Mouse (Mus musculus): Measurements from ENCODE around the gene Fam216a. TPM values are rescaled to one million over a fixed set of nuclear protein-coding genes. Genes with fewer than 3 reads are reported as not detected.
"Not testable (repeated sequence)": the region's sequence is repeated elsewhere in the genome, so short reads cannot be mapped to it uniquely, and the experiment has no call there.

Fam216a gene
- polyA plus RNA-seq (2015; fragmentation: Nextera tagmentation; extraction: Ambion mirVana): 132 and 140 TPM in 2 replicates

GRCm38 (mm10) chr5:122372192-122372769, at the start of gene Fam216a:
TSS of gene Fam216a (minus strand) at chr5:122372364.
- peaks cover 17% of the 10 kb centered on the region for H3K36me3 ChIP-seq (ENCODE audit: control insufficient read depth, insufficient read depth, low read length)
- no peaks in the 10 kb centered on the region for H3K9me3 ChIP-seq (ENCODE audit: control insufficient read depth, low read length)
- peak within 1 kb of the TSS; percentile 93 for H3K9ac ChIP-seq (ENCODE audit: low read depth, low read length)
- no peaks in the 10 kb centered on the region for H3K27me3 ChIP-seq (replicated peaks; ENCODE audit: control insufficient read depth, insufficient read depth, low read length)
- peak; percentile 96 for ATAC-seq
- under 1% methylated on average over 53 of the region's 53 CpGs for WGBS
- H3K4me3 ChIP-seq (ENCODE audit: low read length): peak within 1 kb of the TSS; percentile 84
- H3K4me2 ChIP-seq (ENCODE audit: low read length): peak within 1 kb of the TSS; percentile 87
- peaks cover 18% of the 10 kb centered on the region for H3K4me1 ChIP-seq (ENCODE audit: control insufficient read depth, insufficient read depth, low read depth, low read length)
- peak within 1 kb of the TSS; percentile 95 for H3K27ac ChIP-seq (ENCODE audit: low read depth, low read length)

- Histone ChIP-seq H3K27me3 (replicated peaks; ENCODE audit: control insufficient read depth, insufficient read depth, low read length) (no peaks in the 10 kb centered on the region), H3K27ac (ENCODE audit: low read depth, low read length) (peak within 1 kb of the TSS; percentile 95), H3K4me3 (ENCODE audit: low read length) (peak within 1 kb of the TSS; percentile 96), H3K36me3 (ENCODE audit: control insufficient read depth, insufficient read depth, low read length) (no peaks in the 10 kb centered on the region), H3K4me1 (ENCODE audit: control insufficient read depth, insufficient read depth, low read depth, low read length) (peaks cover 12% of the 10 kb centered on the region), H3K9ac (ENCODE audit: low read depth, low read length) (peak within 1 kb of the TSS; percentile 94), H3K9me3 (ENCODE audit: control insufficient read depth, low read length) (no peaks in the 10 kb centered on the region), H3K4me2 (ENCODE audit: low read length) (peak within 1 kb of the TSS; percentile 74)
- WGBS: 19% methylated on average over 17 of the region's 17 CpGs
- ATAC-seq: peak; percentile 66
Observed at GRCm38 (mm10) chr5:122421271-122422068, 49.3 kb upstream of the Fam216a start, which contains the start of gene Anapc7. TSS of gene Anapc7 (plus strand) at chr5:122421693.

- H3K4me1 ChIP-seq (ENCODE audit: control insufficient read depth, insufficient read depth, low read depth, low read length): peaks cover 12% of the 10 kb centered on the region
- not testable (repeated sequence) for H3K9ac ChIP-seq (ENCODE audit: low read depth, low read length); H3K27ac ChIP-seq (ENCODE audit: low read depth, low read length); H3K9me3 ChIP-seq (ENCODE audit: control insufficient read depth, low read length); H3K36me3 ChIP-seq (ENCODE audit: control insufficient read depth, insufficient read depth, low read length); ATAC-seq; H3K4me3 ChIP-seq (ENCODE audit: low read length); H3K27me3 ChIP-seq (replicated peaks; ENCODE audit: control insufficient read depth, insufficient read depth, low read length); H3K4me2 ChIP-seq (ENCODE audit: low read length)
- 73% methylated on average over 4 of the region's 4 CpGs for WGBS
Observed at GRCm38 (mm10) chr5:122420676-122421075, 48.5 kb upstream of the Fam216a start.

- 87% methylated on average over 12 of the region's 12 CpGs for WGBS
- H3K4me3 ChIP-seq (ENCODE audit: low read length): no peak overlapping the region
Observed at GRCm38 (mm10) chr5:122415465-122415864, 43.3 kb upstream of the Fam216a start.

GRCm38 (mm10) chr5:122414351-122414750, 42.2 kb upstream of the Fam216a start:
- Histone ChIP-seq H3K9me3 (ENCODE audit: control insufficient read depth, low read length) (no peaks in the 10 kb centered on the region), H3K27me3 (replicated peaks; ENCODE audit: control insufficient read depth, insufficient read depth, low read length) (no peaks in the 10 kb centered on the region), H3K27ac (ENCODE audit: low read depth, low read length) (no peak overlapping the region), H3K4me2 (ENCODE audit: low read length) (no peak overlapping the region), H3K4me3 (ENCODE audit: low read length) (no peak overlapping the region), H3K4me1 (ENCODE audit: control insufficient read depth, insufficient read depth, low read depth, low read length) (no peaks in the 10 kb centered on the region), H3K9ac (ENCODE audit: low read depth, low read length) (no peak overlapping the region), H3K36me3 (ENCODE audit: control insufficient read depth, insufficient read depth, low read length) (peaks cover 7% of the 10 kb centered on the region)
- WGBS: 91% methylated on average over 5 of the region's 5 CpGs
- no peak for ATAC-seq

More at GRCm38 (mm10) chr5:122415465-122415864, 43.3 kb upstream of the Fam216a start:
- ATAC-seq: no peak
- Histone ChIP-seq H3K9ac (ENCODE audit: low read depth, low read length) (no peak overlapping the region), H3K9me3 (ENCODE audit: control insufficient read depth, low read length) (no peaks in the 10 kb centered on the region), H3K27ac (ENCODE audit: low read depth, low read length) (no peak overlapping the region), H3K4me1 (ENCODE audit: control insufficient read depth, insufficient read depth, low read depth, low read length) (no peaks in the 10 kb centered on the region), H3K4me2 (ENCODE audit: low read length) (no peak overlapping the region), H3K36me3 (ENCODE audit: control insufficient read depth, insufficient read depth, low read length) (no peaks in the 10 kb centered on the region; the same call in 1 of the 2 replicates), H3K27me3 (replicated peaks; ENCODE audit: control insufficient read depth, insufficient read depth, low read length) (no peaks in the 10 kb centered on the region)

GRCm38 (mm10) chr5:122412826-122413225, 40.7 kb upstream of the Fam216a start:
- Histone ChIP-seq H3K27me3 (replicated peaks; ENCODE audit: control insufficient read depth, insufficient read depth, low read length) (no peaks in the 10 kb centered on the region), H3K27ac (ENCODE audit: low read depth, low read length) (no peak overlapping the region), H3K4me1 (ENCODE audit: control insufficient read depth, insufficient read depth, low read depth, low read length) (no peaks in the 10 kb centered on the region), H3K9ac (ENCODE audit: low read depth, low read length) (no peak overlapping the region), H3K4me2 (ENCODE audit: low read length) (no peak overlapping the region), H3K4me3 (ENCODE audit: low read length) (no peak overlapping the region), H3K36me3 (ENCODE audit: control insufficient read depth, insufficient read depth, low read length) (peaks cover 7% of the 10 kb centered on the region), H3K9me3 (ENCODE audit: control insufficient read depth, low read length) (no peaks in the 10 kb centered on the region)
- ATAC-seq: no peak
- WGBS: 57% methylated on average over 6 of the region's 6 CpGs

GRCm38 (mm10) chr5:122411892-122412291, 39.7 kb upstream of the Fam216a start:
- H3K9ac ChIP-seq (ENCODE audit: low read depth, low read length): no peak overlapping the region
- no peaks in the 10 kb centered on the region for H3K9me3 ChIP-seq (ENCODE audit: control insufficient read depth, low read length)
- no peak overlapping the region for H3K4me3 ChIP-seq (ENCODE audit: low read length)
- ATAC-seq: no peak
- H3K4me1 ChIP-seq (ENCODE audit: control insufficient read depth, insufficient read depth, low read depth, low read length): no peaks in the 10 kb centered on the region
- H3K36me3 ChIP-seq (ENCODE audit: control insufficient read depth, insufficient read depth, low read length): peaks cover 12% of the 10 kb centered on the region
- H3K4me2 ChIP-seq (ENCODE audit: low read length): no peak overlapping the region
- 88% methylated on average over 5 of the region's 5 CpGs for WGBS
- H3K27me3 ChIP-seq (replicated peaks; ENCODE audit: control insufficient read depth, insufficient read depth, low read length): no peaks in the 10 kb centered on the region
- H3K27ac ChIP-seq (ENCODE audit: low read depth, low read length): no peak overlapping the region

GRCm38 (mm10) chr5:122409692-122410645, 37.8 kb upstream of the Fam216a start:
- Histone ChIP-seq H3K27ac (ENCODE audit: low read depth, low read length) (no peak overlapping the region), H3K9me3 (ENCODE audit: control insufficient read depth, low read length) (no peaks in the 10 kb centered on the region), H3K4me3 (ENCODE audit: low read length) (no peak overlapping the region), H3K27me3 (replicated peaks; ENCODE audit: control insufficient read depth, insufficient read depth, low read length) (no peaks in the 10 kb centered on the region), H3K4me1 (ENCODE audit: control insufficient read depth, insufficient read depth, low read depth, low read length) (no peaks in the 10 kb centered on the region), H3K36me3 (ENCODE audit: control insufficient read depth, insufficient read depth, low read length) (peaks cover 26% of the 10 kb centered on the region), H3K4me2 (ENCODE audit: low read length) (no peak overlapping the region), H3K9ac (ENCODE audit: low read depth, low read length) (no peak overlapping the region)
- no peak for ATAC-seq
- 84% methylated on average over 19 of the region's 19 CpGs for WGBS

All from hindbrain, embryonic 16.5 days (tissue).